Mouse (Mus musculus) embryonic facial prominence, embryonic 11.5 days (tissue): Measurements from ENCODE around the gene Serpinh1. TPM values are rescaled to one million over a fixed set of nuclear protein-coding genes. Genes with fewer than 3 reads are reported as not detected.

Source experiments
- ATAC-seq: fragments of 200-750 bp; cut with Nextera tagmentation; replicated peaks from 2 replicates; pipeline ENCODE4 v1.8.0; 2017; ENCODE audit warnings: low read depth; ENCODE audit not compliant: insufficient number of reproducible peaks, low FRiP score, low TSS enrichment
- DNase-seq: peaks from one replicate; pipeline ENCODE4 v3.0.0-alpha.2; 2015; ENCODE audit warnings: low spot score
- H3K27ac ChIP-seq: fragments of 300-500 bp; sonication (generic); replicated peaks from 2 replicates; pipeline ENCODE4 v1.5.1; 2014; ENCODE audit warnings: mild to moderate bottlenecking, low read depth, low read length, control low read depth
- H3K27me3 ChIP-seq: fragments of 300-500 bp; sonication (generic); 2 replicates; pipeline ENCODE4 v1.6.1; 2014; ENCODE audit warnings: mild to moderate bottlenecking, low read length, moderate library complexity, mixed read lengths; ENCODE audit not compliant: control insufficient read depth, insufficient read depth
- H3K36me3 ChIP-seq: fragments of 300-500 bp; sonication (generic); replicated peaks from 2 replicates; pipeline ENCODE4 v1.6.1; 2014; ENCODE audit warnings: low read depth, mild to moderate bottlenecking, low read length, moderate library complexity, mixed read lengths; ENCODE audit not compliant: control insufficient read depth, insufficient read depth
- H3K4me1 ChIP-seq: fragments of 300-500 bp; sonication (generic); 2 replicates; pipeline ENCODE4 v1.6.1; 2014; ENCODE audit warnings: low read length, mixed read lengths; ENCODE audit not compliant: control insufficient read depth, insufficient read depth
- H3K4me2 ChIP-seq: fragments of 300-500 bp; sonication (generic); 2 replicates; pipeline ENCODE4 v1.6.1; 2014; ENCODE audit warnings: low read depth, mild to moderate bottlenecking, control low read depth, low read length, moderate library complexity
- H3K4me3 ChIP-seq: fragments of 300-500 bp; sonication (generic); 2 replicates; pipeline ENCODE4 v1.5.1; 2014; ENCODE audit warnings: low read depth, low read length, control low read depth
- H3K9ac ChIP-seq: fragments of 300-500 bp; sonication (generic); replicated peaks from 2 replicates; pipeline ENCODE4 v1.6.1; 2014; ENCODE audit warnings: mild to moderate bottlenecking, control low read depth, low read length
- H3K9me3 ChIP-seq: fragments of 300-500 bp; sonication (generic); replicated peaks from 2 replicates; pipeline ENCODE4 v1.6.1; 2016; ENCODE audit warnings: mild to moderate bottlenecking, low read length, inconsistent platforms, mixed read lengths; ENCODE audit not compliant: control insufficient read depth
- WGBS: fragments of 180-500 bp; shearing (Covaris S2); extraction: QIAGEN DNeasy Blood & Tissue Kit; methylation state at CpG from one replicate; pipeline ENCODE4 v1.1.7; 2014; 5-methylcytosine and 5-hydroxymethylcytosine counted together
- polyA plus RNA-seq: library from polyadenylated mRNA; unstranded; fragments of >200 nt; fragmentation: Nextera tagmentation; extraction: Ambion mirVana; gene quantifications from 2 replicates; pipeline ENCODE4 v1.2.1, GENCODE M21; 2014

The Serpinh1 gene
- polyA plus RNA-seq, 1 experiment from 2014 or later = 373 TPM

DNA sequence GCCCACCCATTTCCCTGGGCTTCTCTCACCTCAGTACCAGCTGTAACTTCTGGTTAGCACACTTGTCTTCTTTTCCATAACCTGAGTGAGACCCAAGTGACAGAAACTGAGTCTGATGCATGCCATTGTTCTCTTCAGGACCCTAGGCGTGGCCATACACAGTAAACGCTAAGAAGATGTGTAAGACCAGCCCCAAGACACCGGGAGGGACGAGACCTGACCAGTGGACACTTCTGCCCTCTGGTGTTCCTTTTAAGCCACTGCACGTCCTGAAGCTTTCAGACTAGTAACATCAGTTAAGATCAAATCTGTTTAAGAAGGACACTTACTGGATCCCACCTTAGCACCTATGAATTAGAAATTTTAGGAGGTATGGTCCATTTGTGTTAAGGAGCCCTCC lies 12.0 kb upstream of the Serpinh1 start:
- no peak overlapping the region for H3K9ac ChIP-seq
- no peaks in the 10 kb centered on the region for H3K9me3 ChIP-seq
- H3K27me3 ChIP-seq = no peaks in the 10 kb centered on the region
- DNase-seq (peak; percentile 91), ATAC-seq (peak; percentile 36; the same call in 1 of the 2 replicates)
- H3K4me1 ChIP-seq = peaks cover 6% of the 10 kb centered on the region
- no peak overlapping the region for H3K4me2 ChIP-seq
- 1% methylated on average over 5 of the region's 5 CpGs for WGBS
- H3K36me3 ChIP-seq = no peaks in the 10 kb centered on the region
- no peak overlapping the region for H3K27ac ChIP-seq
- no peak overlapping the region for H3K4me3 ChIP-seq

GRCm38 (mm10) chr7:99362137-99362536 lies 9.1 kb upstream of the Serpinh1 start:
- no peak overlapping the region for H3K27ac ChIP-seq
- DNase-seq = no peak

GRCm38 (mm10) chr7:99360803-99361414 lies 7.9 kb upstream of the Serpinh1 start:
- Histone ChIP-seq H3K27me3 (no peaks in the 10 kb centered on the region), H3K4me1 (peaks cover 20% of the 10 kb centered on the region), H3K4me2 (peak overlapping the region; percentile 1; the same call in 1 of the 2 replicates), H3K4me3 (no peak overlapping the region), H3K9ac (peak overlapping the region; percentile 56), H3K27ac (peak overlapping the region; percentile 81), H3K9me3 (no peaks in the 10 kb centered on the region), H3K36me3 (no peaks in the 10 kb centered on the region)
- DNase-seq (peak; percentile 36), ATAC-seq (no peak)
- 11% methylated on average over 8 of the region's 8 CpGs for WGBS

More at GRCm38 (mm10) chr7:99362137-99362536, 9.1 kb upstream of the Serpinh1 start:
- Histone ChIP-seq H3K9ac (no peak overlapping the region), H3K27me3 (no peaks in the 10 kb centered on the region), H3K4me2 (no peak overlapping the region), H3K9me3 (no peaks in the 10 kb centered on the region), H3K4me3 (no peak overlapping the region), H3K4me1 (peaks cover 9% of the 10 kb centered on the region), H3K36me3 (no peaks in the 10 kb centered on the region)
- 88% methylated on average over 2 of the region's 2 CpGs for WGBS
- no peak for ATAC-seq

- WGBS = 4% methylated on average over 10 of the region's 10 CpGs
- H3K27ac ChIP-seq = peak overlapping the region; percentile 81
- DNase-seq (peak; percentile 95), ATAC-seq (peak; percentile 97)
- H3K4me1 ChIP-seq = peaks cover 26% of the 10 kb centered on the region
- H3K27me3 ChIP-seq = no peaks in the 10 kb centered on the region
- no peak overlapping the region; the same call in none of the 2 replicates for H3K4me2 ChIP-seq
- H3K4me3 ChIP-seq = no peak overlapping the region
- peak overlapping the region; percentile 56 for H3K9ac ChIP-seq
- no peaks in the 10 kb centered on the region for H3K9me3 ChIP-seq
- H3K36me3 ChIP-seq = no peaks in the 10 kb centered on the region
These were observed 7.2 kb upstream of the Serpinh1 start for GRCm38 (mm10) chr7:99360021-99360802.

DNA sequence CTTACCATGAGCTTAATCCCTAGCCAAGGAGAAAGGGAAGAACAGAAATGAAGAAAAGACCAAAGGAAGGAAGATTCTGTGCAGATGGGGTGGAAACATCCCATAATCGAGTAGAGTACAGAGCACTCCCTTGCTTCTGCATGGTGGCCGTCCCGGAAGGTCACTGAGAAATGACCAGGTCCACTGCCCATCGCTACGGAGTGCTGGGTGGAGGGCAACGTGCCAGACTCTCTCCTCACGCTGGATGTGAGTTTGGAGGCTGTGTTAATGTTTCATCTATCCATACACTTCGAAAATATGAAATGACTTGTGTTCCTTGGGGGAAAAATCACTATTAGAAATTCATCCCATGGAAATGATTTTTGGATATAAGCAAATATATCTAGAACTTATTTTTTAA lies 5.3 kb upstream of the Serpinh1 start:
- H3K27ac ChIP-seq = no peak overlapping the region

DNA sequence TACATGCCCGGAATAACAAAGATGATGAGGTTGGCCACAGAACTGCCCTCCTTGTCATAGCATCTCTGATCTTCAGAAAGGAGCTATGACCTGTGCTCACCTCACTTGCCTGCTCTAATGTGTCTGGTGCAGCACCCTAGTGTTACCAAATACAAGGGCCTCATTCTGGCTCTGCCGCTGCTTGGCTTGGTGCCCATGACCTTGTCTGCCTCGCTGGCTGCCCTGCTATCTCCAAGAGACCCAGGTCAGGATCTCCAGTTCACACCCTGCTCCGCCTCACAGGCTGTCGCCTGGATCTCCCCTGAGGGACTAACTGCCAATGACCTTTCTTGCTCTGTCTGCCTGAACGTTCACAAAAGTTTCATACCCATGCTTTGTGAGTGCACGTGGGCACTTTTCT lies 4.2 kb upstream of the Serpinh1 start:
- no peaks in the 10 kb centered on the region for H3K9me3 ChIP-seq
- no peaks in the 10 kb centered on the region for H3K27me3 ChIP-seq
- 65% methylated on average over 7 of the region's 7 CpGs for WGBS
- peaks cover 28% of the 10 kb centered on the region for H3K4me1 ChIP-seq
- no peaks in the 10 kb centered on the region for H3K36me3 ChIP-seq
- DNase-seq (no peak), ATAC-seq (no peak)
- no peak overlapping the region for H3K4me3 ChIP-seq
- no peak overlapping the region for H3K4me2 ChIP-seq
- peak overlapping the region; percentile 97; the same call in 1 of the 2 replicates for H3K27ac ChIP-seq
- H3K9ac ChIP-seq = no peak overlapping the region

More for the DNA sequence above, 5.3 kb upstream of the Serpinh1 start:
- Histone ChIP-seq H3K9ac (no peak overlapping the region), H3K9me3 (no peaks in the 10 kb centered on the region), H3K4me2 (no peak overlapping the region), H3K27me3 (no peaks in the 10 kb centered on the region), H3K4me3 (no peak overlapping the region), H3K36me3 (no peaks in the 10 kb centered on the region), H3K4me1 (peaks cover 28% of the 10 kb centered on the region)
- WGBS = 90% methylated on average over 8 of the region's 8 CpGs
- no peak for ATAC-seq
- DNase-seq = no peak

DNA sequence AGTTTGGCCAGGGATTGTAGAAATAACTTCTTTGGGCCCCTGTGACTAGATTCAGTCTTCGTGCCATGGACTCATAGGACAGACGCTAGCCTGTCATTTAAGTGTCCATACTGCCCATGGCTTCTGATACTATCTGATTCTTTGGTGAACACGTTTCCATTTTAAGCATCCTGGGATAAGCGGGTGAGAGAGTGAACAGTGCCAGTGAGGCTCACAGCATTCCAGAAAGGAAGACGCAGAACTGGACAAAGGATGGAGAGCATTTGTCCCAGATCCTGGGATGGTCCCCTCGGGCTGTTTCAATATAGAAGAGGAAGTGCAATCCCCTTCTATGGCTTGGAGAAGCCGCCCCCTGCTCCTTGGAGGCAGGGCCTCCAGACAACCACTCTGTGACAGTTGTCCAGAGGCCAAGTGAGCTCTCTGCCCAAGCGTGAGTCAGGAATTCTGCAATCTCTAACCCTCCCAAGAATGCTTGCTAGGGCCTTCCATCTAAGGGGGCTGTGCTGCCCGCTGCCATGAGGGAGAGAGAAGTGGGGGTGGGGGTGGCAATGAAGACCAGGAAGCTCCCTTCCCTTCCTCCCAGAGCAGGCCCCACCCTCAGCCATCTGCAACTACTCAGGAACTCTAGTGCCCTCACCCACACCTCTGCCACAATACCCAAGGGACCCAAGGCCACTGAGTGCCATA lies 3.3 kb upstream of the Serpinh1 start:
- 20% methylated on average over 9 of the region's 9 CpGs for WGBS
- Histone ChIP-seq H3K4me1 (peaks cover 28% of the 10 kb centered on the region), H3K4me3 (no peak overlapping the region)

More for the DNA sequence above, 3.3 kb upstream of the Serpinh1 start:
- H3K27me3 ChIP-seq = no peaks in the 10 kb centered on the region
- H3K27ac ChIP-seq = peak overlapping the region; percentile 97
- H3K36me3 ChIP-seq = no peaks in the 10 kb centered on the region
- peak overlapping the region; percentile 65 for H3K9ac ChIP-seq
- no peaks in the 10 kb centered on the region for H3K9me3 ChIP-seq
- peak overlapping the region; percentile 36; the same call in 1 of the 2 replicates for H3K4me2 ChIP-seq
- DNase-seq (peak; percentile 33), ATAC-seq (no peak)
